Mouse (Mus musculus): ENCODE results near the gene Bcas3. TPM values are rescaled to one million over a fixed set of nuclear protein-coding genes. Genes with fewer than 3 reads are reported as not detected.

Gene Bcas3
- total RNA-seq, 2 experiments from 2014 or later = 25.3 to 28.5 TPM

- no peak for DNase-seq
- intact Hi-C loops (cut with DNase I; ENCODE audit: low total_unique reads) = no loop called here
Measured at GRCm38 (mm10) chr11:85643025-85643424, 290.1 kb downstream of the Bcas3 start.

- intact Hi-C loops (cut with DNase I; ENCODE audit: low total_unique reads) = no loop called here
- DNase-seq = no peak
Measured at GRCm38 (mm10) chr11:85643479-85644000, 290.6 kb downstream of the Bcas3 start.

- no peak for DNase-seq
- intact Hi-C loops (cut with DNase I; ENCODE audit: low total_unique reads) = no loop called here
Measured at GRCm38 (mm10) chr11:85644027-85644747, 291.2 kb downstream of the Bcas3 start.

- DNase-seq = no peak
- intact Hi-C loops (cut with DNase I; ENCODE audit: low total_unique reads) = no loop called here
Measured at GRCm38 (mm10) chr11:85644748-85645060, 291.7 kb downstream of the Bcas3 start.

GRCm38 (mm10) chr11:85645152-85645835, 292.3 kb downstream of the Bcas3 start:
- intact Hi-C loops (cut with DNase I; ENCODE audit: low total_unique reads) = no loop called here
- DNase-seq = no peak

- intact Hi-C loops (cut with DNase I; ENCODE audit: low total_unique reads) = no loop called here
Measured at GRCm38 (mm10) chr11:85648893-85649292, 295.9 kb downstream of the Bcas3 start.

GRCm38 (mm10) chr11:85649373-85649772, 296.4 kb downstream of the Bcas3 start:
- no peak for DNase-seq
- intact Hi-C loops (cut with DNase I; ENCODE audit: low total_unique reads) = no loop called here

More at GRCm38 (mm10) chr11:85648893-85649292, 295.9 kb downstream of the Bcas3 start:
- DNase-seq = no peak

GRCm38 (mm10) chr11:85657471-85657870, 304.5 kb downstream of the Bcas3 start:
- intact Hi-C loops (cut with DNase I; ENCODE audit: low total_unique reads) = no loop called here
- no peak for DNase-seq

GRCm38 (mm10) chr11:85660304-85660703, 307.3 kb downstream of the Bcas3 start:
- intact Hi-C loops (cut with DNase I; ENCODE audit: low total_unique reads) = no loop called here
- no peak for DNase-seq

GRCm38 (mm10) chr11:85667176-85667575, 314.2 kb downstream of the Bcas3 start:
- intact Hi-C loops (cut with DNase I; ENCODE audit: low total_unique reads) = no loop called here
- no peak for DNase-seq

- DNase-seq = no peak
- intact Hi-C loops (cut with DNase I; ENCODE audit: low total_unique reads) = no loop called here
Measured at GRCm38 (mm10) chr11:85667741-85668140, 314.8 kb downstream of the Bcas3 start.

- intact Hi-C loops (cut with DNase I; ENCODE audit: low total_unique reads) = no loop called here
Measured at GRCm38 (mm10) chr11:85672881-85673475, 320.0 kb downstream of the Bcas3 start.

GRCm38 (mm10) chr11:85675244-85675643, 322.3 kb downstream of the Bcas3 start:
- intact Hi-C loops (cut with DNase I; ENCODE audit: low total_unique reads) = no loop called here
- no peak for DNase-seq

More at GRCm38 (mm10) chr11:85672881-85673475, 320.0 kb downstream of the Bcas3 start:
- no peak for DNase-seq

GRCm38 (mm10) chr11:85676357-85677004, 323.5 kb downstream of the Bcas3 start:
- intact Hi-C loops (cut with DNase I; ENCODE audit: low total_unique reads) = no loop called here
- DNase-seq = no peak

GRCm38 (mm10) chr11:85678666-85679065, 325.7 kb downstream of the Bcas3 start:
- intact Hi-C loops (cut with DNase I; ENCODE audit: low total_unique reads) = no loop called here
- DNase-seq = no peak

GRCm38 (mm10) chr11:85681580-85682419, 328.8 kb downstream of the Bcas3 start:
- intact Hi-C loops (cut with DNase I; ENCODE audit: low total_unique reads) = no loop called here
- no peak for DNase-seq

- intact Hi-C loops (cut with DNase I; ENCODE audit: low total_unique reads) = no loop called here
- DNase-seq = no peak
Measured at GRCm38 (mm10) chr11:85684981-85685380, 332.0 kb downstream of the Bcas3 start.

GRCm38 (mm10) chr11:85687816-85688439, 335.0 kb downstream of the Bcas3 start:
- DNase-seq = no peak
- intact Hi-C loops (cut with DNase I; ENCODE audit: low total_unique reads) = no loop called here

GRCm38 (mm10) chr11:85688440-85688838, 335.5 kb downstream of the Bcas3 start:
- DNase-seq = no peak
- intact Hi-C loops (cut with DNase I; ENCODE audit: low total_unique reads) = no loop called here
